Mouse (Mus musculus): ENCODE results near the gene Acap2. TPM values are rescaled to one million over a fixed set of nuclear protein-coding genes. Genes with fewer than 3 reads are reported as not detected.

Acap2 gene
- polyA plus RNA-seq, 1 experiment, result 39.0 TPM

- no peak overlapping the region for H3K27ac ChIP-seq (ENCODE audit: insufficient read depth, low read length)
- no peak overlapping the region for H3K9ac ChIP-seq (ENCODE audit: low read depth, poor library complexity, severe bottlenecking)
- no peaks in the 10 kb centered on the region for H3K27me3 ChIP-seq (ENCODE audit: control insufficient read depth, insufficient read depth, low read length, poor library complexity, severe bottlenecking)
- H3K36me3 ChIP-seq (ENCODE audit: control insufficient read depth, insufficient read depth, low read length, poor library complexity, severe bottlenecking), result no peaks in the 10 kb centered on the region
- H3K4me3 ChIP-seq (ENCODE audit: low read depth, low read length), result no peak overlapping the region
- H3K9me3 ChIP-seq (replicated peaks; ENCODE audit: control insufficient read depth, insufficient read depth, low read length, poor library complexity, severe bottlenecking), result no peaks in the 10 kb centered on the region
- H3K4me1 ChIP-seq (ENCODE audit: control insufficient read depth, insufficient read depth, low read length), result no peaks in the 10 kb centered on the region
- TF ChIP-seq EP300 (IDR thresholded peaks at IDR 0.05; ENCODE audit: insufficient read depth, low read depth, low read length) (no peak), CTCF (IDR thresholded peaks at IDR 0.05; ENCODE audit: low read depth, low read length) (no peak), POLR2A (IDR thresholded peaks at IDR 0.05; ENCODE audit: insufficient read depth, low read length) (no peak)
These were observed 39.5 kb upstream of the Acap2 start for GRCm38 (mm10) chr16:31240569-31240968.

- Histone ChIP-seq H3K4me1 (ENCODE audit: control insufficient read depth, insufficient read depth, low read length) (no peaks in the 10 kb centered on the region), H3K4me3 (ENCODE audit: low read depth, low read length) (no peak overlapping the region), H3K27ac (ENCODE audit: insufficient read depth, low read length) (no peak overlapping the region), H3K9ac (ENCODE audit: low read depth, poor library complexity, severe bottlenecking) (no peak overlapping the region), H3K36me3 (ENCODE audit: control insufficient read depth, insufficient read depth, low read length, poor library complexity, severe bottlenecking) (no peaks in the 10 kb centered on the region), H3K9me3 (replicated peaks; ENCODE audit: control insufficient read depth, insufficient read depth, low read length, poor library complexity, severe bottlenecking) (no peaks in the 10 kb centered on the region), H3K27me3 (ENCODE audit: control insufficient read depth, insufficient read depth, low read length, poor library complexity, severe bottlenecking) (no peaks in the 10 kb centered on the region)
- TF ChIP-seq CTCF (IDR thresholded peaks at IDR 0.05; ENCODE audit: low read depth, low read length), result no peak
- TF ChIP-seq EP300 (IDR thresholded peaks at IDR 0.05; ENCODE audit: insufficient read depth, low read depth, low read length), result no peak
- TF ChIP-seq POLR2A (IDR thresholded peaks at IDR 0.05; ENCODE audit: insufficient read depth, low read length), result no peak
These were observed 37.2 kb upstream of the Acap2 start for GRCm38 (mm10) chr16:31238281-31238680.

- Histone ChIP-seq H3K27ac (ENCODE audit: insufficient read depth, low read length) (no peak overlapping the region), H3K36me3 (ENCODE audit: control insufficient read depth, insufficient read depth, low read length, poor library complexity, severe bottlenecking) (no peaks in the 10 kb centered on the region), H3K4me1 (ENCODE audit: control insufficient read depth, insufficient read depth, low read length) (no peaks in the 10 kb centered on the region), H3K4me3 (ENCODE audit: low read depth, low read length) (no peak overlapping the region), H3K27me3 (ENCODE audit: control insufficient read depth, insufficient read depth, low read length, poor library complexity, severe bottlenecking) (no peaks in the 10 kb centered on the region), H3K9me3 (replicated peaks; ENCODE audit: control insufficient read depth, insufficient read depth, low read length, poor library complexity, severe bottlenecking) (no peaks in the 10 kb centered on the region), H3K9ac (ENCODE audit: low read depth, poor library complexity, severe bottlenecking) (no peak overlapping the region)
- TF ChIP-seq EP300 (IDR thresholded peaks at IDR 0.05; ENCODE audit: insufficient read depth, low read depth, low read length), result no peak
These were observed 34.6 kb upstream of the Acap2 start for GRCm38 (mm10) chr16:31235457-31236310.

GRCm38 (mm10) chr16:31234808-31235456 lies 33.9 kb upstream of the Acap2 start:
- Histone ChIP-seq H3K9ac (ENCODE audit: low read depth, poor library complexity, severe bottlenecking) (no peak overlapping the region), H3K4me3 (ENCODE audit: low read depth, low read length) (no peak overlapping the region), H3K36me3 (ENCODE audit: control insufficient read depth, insufficient read depth, low read length, poor library complexity, severe bottlenecking) (no peaks in the 10 kb centered on the region), H3K4me1 (ENCODE audit: control insufficient read depth, insufficient read depth, low read length) (no peaks in the 10 kb centered on the region), H3K9me3 (replicated peaks; ENCODE audit: control insufficient read depth, insufficient read depth, low read length, poor library complexity, severe bottlenecking) (no peaks in the 10 kb centered on the region), H3K27me3 (ENCODE audit: control insufficient read depth, insufficient read depth, low read length, poor library complexity, severe bottlenecking) (no peaks in the 10 kb centered on the region), H3K27ac (ENCODE audit: insufficient read depth, low read length) (no peak overlapping the region)
- no peak for TF ChIP-seq CTCF (IDR thresholded peaks at IDR 0.05; ENCODE audit: low read depth, low read length)

GRCm38 (mm10) chr16:31234356-31234755 lies 33.3 kb upstream of the Acap2 start:
- H3K9ac ChIP-seq (ENCODE audit: low read depth, poor library complexity, severe bottlenecking), result no peak overlapping the region
- H3K4me3 ChIP-seq (ENCODE audit: low read depth, low read length), result no peak overlapping the region
- no peaks in the 10 kb centered on the region for H3K36me3 ChIP-seq (ENCODE audit: control insufficient read depth, insufficient read depth, low read length, poor library complexity, severe bottlenecking)
- TF ChIP-seq EP300 (IDR thresholded peaks at IDR 0.05; ENCODE audit: insufficient read depth, low read depth, low read length), result no peak
- H3K9me3 ChIP-seq (replicated peaks; ENCODE audit: control insufficient read depth, insufficient read depth, low read length, poor library complexity, severe bottlenecking), result no peaks in the 10 kb centered on the region
- no peaks in the 10 kb centered on the region for H3K27me3 ChIP-seq (ENCODE audit: control insufficient read depth, insufficient read depth, low read length, poor library complexity, severe bottlenecking)
- no peaks in the 10 kb centered on the region for H3K4me1 ChIP-seq (ENCODE audit: control insufficient read depth, insufficient read depth, low read length)
- no peak overlapping the region for H3K27ac ChIP-seq (ENCODE audit: insufficient read depth, low read length)

- H3K9me3 ChIP-seq (replicated peaks; ENCODE audit: control insufficient read depth, insufficient read depth, low read length, poor library complexity, severe bottlenecking), result no peaks in the 10 kb centered on the region
- no peaks in the 10 kb centered on the region for H3K36me3 ChIP-seq (ENCODE audit: control insufficient read depth, insufficient read depth, low read length, poor library complexity, severe bottlenecking)
- no peak overlapping the region for H3K27ac ChIP-seq (ENCODE audit: insufficient read depth, low read length)
- H3K9ac ChIP-seq (ENCODE audit: low read depth, poor library complexity, severe bottlenecking), result no peak overlapping the region
- no peaks in the 10 kb centered on the region for H3K4me1 ChIP-seq (ENCODE audit: control insufficient read depth, insufficient read depth, low read length)
- no peaks in the 10 kb centered on the region for H3K27me3 ChIP-seq (ENCODE audit: control insufficient read depth, insufficient read depth, low read length, poor library complexity, severe bottlenecking)
- no peak for TF ChIP-seq EP300 (IDR thresholded peaks at IDR 0.05; ENCODE audit: insufficient read depth, low read depth, low read length)
- TF ChIP-seq CTCF (IDR thresholded peaks at IDR 0.05; ENCODE audit: low read depth, low read length), result no peak
- TF ChIP-seq POLR2A (IDR thresholded peaks at IDR 0.05; ENCODE audit: insufficient read depth, low read length), result no peak
- H3K4me3 ChIP-seq (ENCODE audit: low read depth, low read length), result no peak overlapping the region
These were observed 32.7 kb upstream of the Acap2 start for GRCm38 (mm10) chr16:31233541-31234339.
